Mouse (Mus musculus): ENCODE data around the gene Mageb3.
"Not testable (repeated sequence)": the region's sequence is repeated elsewhere in the genome, so short reads cannot be mapped to it uniquely, and the experiment has no call there.

Mageb3 gene

GRCm38 (mm10) chr2:121955765-121956223 lies at the start of gene Mageb3, which contains the start of gene Ctdspl2:
Mageb3 (minus strand) TSS chr2:121956092.
Ctdspl2 (plus strand) TSS chr2:121956001.
- peak; percentile 94 for DNase-seq (ENCODE audit: low read depth, low spot score)

DNA sequence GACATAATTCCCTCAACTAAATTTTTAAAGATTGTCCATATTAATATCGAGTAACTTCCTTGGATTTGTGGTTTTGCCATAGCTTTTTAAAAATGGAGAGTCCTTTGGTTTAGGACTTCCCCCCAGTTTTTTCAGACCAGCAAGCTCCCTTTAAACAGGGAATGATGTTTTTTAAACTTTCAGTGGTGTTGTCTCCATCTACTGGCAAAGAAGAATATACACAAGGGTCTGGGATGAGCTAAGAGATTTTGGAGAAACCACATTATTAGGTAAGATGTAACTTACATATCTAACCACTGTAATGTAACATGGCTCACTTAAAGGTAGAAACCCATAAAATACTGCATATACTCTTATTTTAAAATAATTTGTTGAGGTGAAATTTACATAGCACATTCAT lies 39.8 kb upstream of the Mageb3 start:
- DNase-seq (ENCODE audit: low read depth, low spot score), result peak; percentile 52

- peak; percentile 13 for DNase-seq (ENCODE audit: low read depth, low spot score)
Measured at GRCm38 (mm10) chr2:121957216-121957792, 1.4 kb upstream of the Mageb3 start.

DNA sequence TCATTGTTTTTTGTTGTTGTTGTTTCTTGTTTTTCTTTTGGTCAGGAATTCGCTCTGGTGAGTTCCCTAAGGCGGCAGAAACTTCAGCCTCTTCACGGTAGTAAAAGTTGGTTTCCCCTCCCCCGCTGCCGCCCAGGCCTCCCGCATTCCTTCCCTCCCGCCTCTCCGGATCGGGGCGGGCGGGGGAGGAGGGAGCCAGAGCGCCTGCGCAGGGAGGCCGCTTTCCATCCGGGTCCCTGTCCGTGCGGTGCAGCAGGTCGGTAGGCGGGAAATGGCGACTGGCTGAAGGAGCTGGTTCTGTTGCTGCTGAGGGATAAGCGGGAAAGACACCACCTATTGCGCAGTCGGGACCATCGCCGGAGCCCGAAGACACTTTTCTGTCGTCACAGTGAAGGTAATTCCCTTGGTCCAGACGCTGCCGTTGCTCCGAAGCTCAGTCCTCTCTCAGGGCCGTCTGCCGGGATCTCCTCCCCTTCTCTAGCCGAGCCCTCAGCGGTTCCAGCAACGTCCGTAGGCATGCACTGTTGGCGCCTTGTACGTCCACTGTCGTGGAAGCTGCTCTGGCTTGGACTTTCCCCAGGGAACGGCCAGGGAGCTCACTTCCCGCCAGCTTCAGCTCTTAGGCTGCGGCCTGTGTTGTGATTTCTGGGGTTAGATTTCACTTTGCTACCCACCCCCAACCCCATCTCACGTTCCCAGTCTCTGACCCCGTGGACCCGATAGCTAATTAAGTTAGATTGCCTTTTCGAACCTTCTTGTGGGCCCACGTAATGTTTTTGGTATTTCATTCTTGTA lies 529 bp upstream of the Mageb3 start:
- DNase-seq (ENCODE audit: low read depth, low spot score), result peak; percentile 96

- peak; percentile 38 for DNase-seq (ENCODE audit: low read depth, low spot score)
Measured at GRCm38 (mm10) chr2:121954971-121955656, 778 bp downstream of the Mageb3 start.

- DNase-seq (ENCODE audit: low read depth, low spot score), result no peak
Measured at GRCm38 (mm10) chr2:121943364-121943763, 12.5 kb downstream of the Mageb3 start.

- not testable (repeated sequence) for DNase-seq (ENCODE audit: low read depth, low spot score)
Measured at GRCm38 (mm10) chr2:121937624-121938023, 18.3 kb downstream of the Mageb3 start.

GRCm38 (mm10) chr2:121916047-121916970 lies 39.6 kb downstream of the Mageb3 start:
- no peak for DNase-seq (ENCODE audit: low read depth, low spot score)

- peak; percentile 46 for DNase-seq (ENCODE audit: low read depth, low spot score)
Measured at GRCm38 (mm10) chr2:121909975-121910374, 45.9 kb downstream of the Mageb3 start.

Data from R1 (cell line).